Mouse (Mus musculus) heart, embryonic 15.5 days (tissue): ENCODE measurements around the gene Fabp3. TPM values are rescaled to one million over a fixed set of nuclear protein-coding genes. Genes with fewer than 3 reads are reported as not detected.

Experiments used
- ATAC-seq: fragments of 200-750 bp; cut with Nextera tagmentation; replicated peaks from 2 replicates; pipeline ENCODE4 v1.8.0; 2017; ENCODE audit warnings: low read depth, moderate TSS enrichment; ENCODE audit not compliant: insufficient number of reproducible peaks, insufficient read depth, low FRiP score
- H3K27ac ChIP-seq: fragments of 300-500 bp; sonication (generic); 2 replicates; pipeline ENCODE4 v1.5.1; 2015; ENCODE audit warnings: mild to moderate bottlenecking, inconsistent platforms
- H3K27me3 ChIP-seq: fragments of 300-500 bp; sonication (generic); 2 replicates; pipeline ENCODE4 v1.6.1; 2015; ENCODE audit warnings: inconsistent platforms
- H3K36me3 ChIP-seq: fragments of 300-500 bp; sonication (generic); 2 replicates; pipeline ENCODE4 v1.6.1; 2015; ENCODE audit warnings: mild to moderate bottlenecking, inconsistent platforms
- H3K4me1 ChIP-seq: fragments of 300-500 bp; sonication (generic); replicated peaks from 2 replicates; pipeline ENCODE4 v1.6.1; 2015; ENCODE audit warnings: inconsistent platforms
- H3K4me2 ChIP-seq: fragments of 300-500 bp; sonication (generic); 2 replicates; pipeline ENCODE4 v1.6.1; 2015; ENCODE audit warnings: inconsistent platforms, mild to moderate bottlenecking, moderate library complexity
- H3K4me3 ChIP-seq: fragments of 300-500 bp; sonication (generic); 2 replicates; pipeline ENCODE4 v1.5.1; 2015; ENCODE audit warnings: mild to moderate bottlenecking, inconsistent platforms
- H3K9ac ChIP-seq: fragments of 300-500 bp; sonication (generic); 2 replicates; pipeline ENCODE4 v1.6.1; 2015; ENCODE audit warnings: mild to moderate bottlenecking, inconsistent platforms
- H3K9me3 ChIP-seq: fragments of 300-500 bp; sonication (generic); replicated peaks from 2 replicates; pipeline ENCODE4 v1.6.1; 2016; ENCODE audit warnings: inconsistent platforms
- WGBS: fragments of 180-500 bp; shearing (Covaris S2); methylation state at CpG from one replicate; pipeline ENCODE4 v1.1.7; 2015; ENCODE audit warnings: mixed read lengths; 5-methylcytosine and 5-hydroxymethylcytosine counted together
- polyA plus RNA-seq: library from polyadenylated mRNA; unstranded; fragments of >200 nt; fragmentation: Nextera tagmentation; extraction: Ambion mirVana; gene quantifications from 2 replicates; pipeline ENCODE4 v1.2.1, GENCODE M21; 2015

Fabp3 gene
- polyA plus RNA-seq, result 1,204 and 1,729 TPM in 2 replicates

GRCm38 (mm10) chr4:130308231-130309081 is at the start of gene Fabp3, which contains the start of gene Gm10570:
Fabp3 (plus strand) TSS chr4:130308595.
Gm10570 (minus strand) TSS chr4:130308674.
- under 1% methylated on average over 52 of the region's 52 CpGs for WGBS
- Histone ChIP-seq H3K36me3 (peaks cover 5% of the 10 kb centered on the region; the same call in 1 of the 2 replicates), H3K9ac (peak within 1 kb of the TSS; percentile 86), H3K4me1 (peaks cover 46% of the 10 kb centered on the region), H3K27me3 (peaks cover 17% of the 10 kb centered on the region; the same call in 1 of the 2 replicates), H3K4me2 (peak within 1 kb of the TSS; percentile 86), H3K4me3 (peak within 1 kb of the TSS; percentile 76), H3K27ac (peak within 1 kb of the TSS; percentile 94), H3K9me3 (no peaks in the 10 kb centered on the region)
- ATAC-seq, result peak; percentile 80

GRCm38 (mm10) chr4:130260406-130260805 is 48.0 kb upstream of the Fabp3 start:
- Histone ChIP-seq H3K27me3 (peaks cover 20% of the 10 kb centered on the region), H3K27ac (no peak overlapping the region), H3K9me3 (no peaks in the 10 kb centered on the region), H3K36me3 (no peaks in the 10 kb centered on the region), H3K4me1 (no peaks in the 10 kb centered on the region), H3K4me3 (no peak overlapping the region), H3K4me2 (no peak overlapping the region), H3K9ac (no peak overlapping the region)
- WGBS, result 31% methylated on average over 5 of the region's 5 CpGs
- ATAC-seq, result no peak

- Histone ChIP-seq H3K27ac (no peak overlapping the region), H3K27me3 (peaks cover 20% of the 10 kb centered on the region), H3K36me3 (no peaks in the 10 kb centered on the region), H3K4me3 (no peak overlapping the region), H3K9ac (no peak overlapping the region), H3K4me1 (peaks cover 2% of the 10 kb centered on the region; the same call in 1 of the 2 replicates), H3K9me3 (no peaks in the 10 kb centered on the region), H3K4me2 (no peak overlapping the region)
- 31% methylated on average over 11 of the region's 11 CpGs for WGBS
- no peak for ATAC-seq
Measured at GRCm38 (mm10) chr4:130264131-130264530, 44.3 kb upstream of the Fabp3 start.

- WGBS, result 18% methylated on average over 24 of the region's 24 CpGs
- no peak overlapping the region for H3K9ac ChIP-seq
Measured at GRCm38 (mm10) chr4:130264698-130265349, 43.6 kb upstream of the Fabp3 start.

GRCm38 (mm10) chr4:130266601-130267000 is 41.8 kb upstream of the Fabp3 start:
- WGBS, result 63% methylated on average over 9 of the region's 9 CpGs
- H3K9ac ChIP-seq, result no peak overlapping the region
- no peaks in the 10 kb centered on the region for H3K36me3 ChIP-seq
- H3K9me3 ChIP-seq, result no peaks in the 10 kb centered on the region
- no peak overlapping the region for H3K4me3 ChIP-seq
- H3K4me2 ChIP-seq, result no peak overlapping the region
- no peak for ATAC-seq
- H3K27me3 ChIP-seq, result peaks cover 32% of the 10 kb centered on the region
- H3K27ac ChIP-seq, result no peak overlapping the region
- H3K4me1 ChIP-seq, result peaks cover 2% of the 10 kb centered on the region; the same call in 1 of the 2 replicates

More at GRCm38 (mm10) chr4:130264698-130265349, 43.6 kb upstream of the Fabp3 start:
- H3K4me2 ChIP-seq, result no peak overlapping the region; the same call in 1 of the 2 replicates
- H3K9me3 ChIP-seq, result no peaks in the 10 kb centered on the region
- H3K27ac ChIP-seq, result no peak overlapping the region
- ATAC-seq, result no peak
- peaks cover 20% of the 10 kb centered on the region for H3K27me3 ChIP-seq
- H3K36me3 ChIP-seq, result no peaks in the 10 kb centered on the region
- no peak overlapping the region for H3K4me3 ChIP-seq
- H3K4me1 ChIP-seq, result peaks cover 2% of the 10 kb centered on the region; the same call in 1 of the 2 replicates

GRCm38 (mm10) chr4:130267069-130267468 is 41.3 kb upstream of the Fabp3 start:
- Histone ChIP-seq H3K4me2 (no peak overlapping the region), H3K27ac (no peak overlapping the region)
- ATAC-seq, result no peak

GRCm38 (mm10) chr4:130268736-130269135 is 39.7 kb upstream of the Fabp3 start:
- Histone ChIP-seq H3K36me3 (no peaks in the 10 kb centered on the region), H3K27ac (no peak overlapping the region), H3K4me2 (no peak overlapping the region), H3K9me3 (no peaks in the 10 kb centered on the region), H3K9ac (no peak overlapping the region), H3K4me3 (no peak overlapping the region), H3K4me1 (peaks cover 4% of the 10 kb centered on the region), H3K27me3 (peaks cover 46% of the 10 kb centered on the region)
- WGBS, result 85% methylated on average over 10 of the region's 10 CpGs
- ATAC-seq, result no peak

More at GRCm38 (mm10) chr4:130267069-130267468, 41.3 kb upstream of the Fabp3 start:
- Histone ChIP-seq H3K4me3 (no peak overlapping the region), H3K9me3 (no peaks in the 10 kb centered on the region), H3K4me1 (peaks cover 2% of the 10 kb centered on the region; the same call in 1 of the 2 replicates), H3K9ac (no peak overlapping the region), H3K36me3 (no peaks in the 10 kb centered on the region), H3K27me3 (peaks cover 37% of the 10 kb centered on the region)
- 74% methylated on average over 7 of the region's 7 CpGs for WGBS

GRCm38 (mm10) chr4:130270089-130270488 is 38.3 kb upstream of the Fabp3 start:
- WGBS, result 60% methylated on average over 8 of the region's 8 CpGs
- H3K4me3 ChIP-seq, result no peak overlapping the region
- no peak overlapping the region for H3K4me2 ChIP-seq
- ATAC-seq, result no peak
- H3K9ac ChIP-seq, result no peak overlapping the region
- no peaks in the 10 kb centered on the region for H3K36me3 ChIP-seq
- H3K27me3 ChIP-seq, result peaks cover 47% of the 10 kb centered on the region
- H3K4me1 ChIP-seq, result peaks cover 14% of the 10 kb centered on the region
- no peak overlapping the region for H3K27ac ChIP-seq
- H3K9me3 ChIP-seq, result no peaks in the 10 kb centered on the region

GRCm38 (mm10) chr4:130270611-130271347 is 37.6 kb upstream of the Fabp3 start:
- WGBS, result 71% methylated on average over 6 of the region's 6 CpGs
- H3K9me3 ChIP-seq, result no peaks in the 10 kb centered on the region
- no peak overlapping the region for H3K9ac ChIP-seq
- H3K36me3 ChIP-seq, result no peaks in the 10 kb centered on the region
- H3K27ac ChIP-seq, result no peak overlapping the region
- H3K4me1 ChIP-seq, result peaks cover 18% of the 10 kb centered on the region
- no peak for ATAC-seq
- H3K27me3 ChIP-seq, result peaks cover 54% of the 10 kb centered on the region
- H3K4me2 ChIP-seq, result no peak overlapping the region
- H3K4me3 ChIP-seq, result no peak overlapping the region

- ATAC-seq, result no peak
- Histone ChIP-seq H3K36me3 (no peaks in the 10 kb centered on the region), H3K27me3 (peaks cover 82% of the 10 kb centered on the region), H3K4me2 (peak overlapping the region; percentile 98), H3K4me1 (peaks cover 16% of the 10 kb centered on the region), H3K9me3 (no peaks in the 10 kb centered on the region), H3K27ac (peak overlapping the region; percentile 5; the same call in 1 of the 2 replicates), H3K9ac (0 out of 2 replicates have a peak overlapping the region, but pooled peaks have one; percentile 56), H3K4me3 (peak overlapping the region; percentile 59)
- WGBS, result 10% methylated on average over 11 of the region's 12 CpGs
Measured at GRCm38 (mm10) chr4:130273698-130274345, 34.6 kb upstream of the Fabp3 start.
